Mouse (Mus musculus): ENCODE results near the gene Gpr27.

DNA sequence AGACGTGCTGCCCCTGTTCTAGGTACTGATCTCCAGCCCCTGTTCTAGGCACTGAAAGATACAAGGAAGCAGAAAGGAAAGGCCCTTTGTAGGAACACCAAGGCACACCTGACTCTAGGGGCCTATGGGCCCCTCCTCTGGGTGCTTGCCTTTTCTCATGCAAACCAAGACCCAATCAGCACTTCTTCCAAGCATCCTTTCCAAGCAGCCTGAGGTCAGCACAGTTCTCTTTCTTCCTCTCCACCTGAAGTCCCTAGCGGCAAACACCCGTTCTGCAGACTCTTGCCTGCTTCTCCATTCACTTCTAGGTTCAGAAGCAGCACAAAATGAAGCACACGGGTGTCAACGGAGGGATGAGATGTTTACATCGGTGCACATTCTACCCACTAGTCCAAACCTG lies 22.7 kb downstream of the Gpr27 start:
- TF ChIP-seq CTCF (IDR thresholded peaks at IDR 0.05; ENCODE audit: low read depth): no peak
- no peak for TF ChIP-seq EP300 (IDR thresholded peaks at IDR 0.05; ENCODE audit: low read depth)
